Mouse (Mus musculus) E14TG2a.4 (cell line): ENCODE measurements at regions not wholly inside any gene's neighbourhood (a gene's known extent, or its start where the extent isn't known, plus 50 kb on each side); places are given as distances from the start of the nearest gene placed in this dataset.

Experiments used
- H3K27me3 ChIP-seq: 2 replicates; pipeline ENCODE4 v1.6.1; 2014; ENCODE audit warnings: low read length, control low read depth; ENCODE audit not compliant: insufficient read depth
- H3K36me3 ChIP-seq: 2 replicates; pipeline ENCODE4 v1.6.1; 2014; ENCODE audit warnings: low read length, control low read depth; ENCODE audit not compliant: insufficient read depth
- H3K4me1 ChIP-seq: replicated peaks from 2 replicates; pipeline ENCODE4 v1.6.1; 2014; ENCODE audit warnings: low read depth, low read length, control low read depth
- H3K4me3 ChIP-seq: replicated peaks from 2 replicates; pipeline ENCODE4 v1.5.1; 2014; ENCODE audit warnings: mild to moderate bottlenecking, low read length
- H3K9me3 ChIP-seq: 2 replicates; pipeline ENCODE4 v1.6.1; 2014; ENCODE audit warnings: low read length, control low read depth
- CTCF ChIP-seq: conservative IDR thresholded peaks from 2 replicates; pipeline ENCODE4 v1.5.1; 2014; ENCODE audit warnings: low read length
- NANOG ChIP-seq: IDR thresholded peaks from 2 replicates; pipeline ENCODE4 v1.6.1; 2014; ENCODE audit warnings: borderline replicate concordance, low read length, mixed read lengths
- POU5F1 ChIP-seq: IDR thresholded peaks from 2 replicates; pipeline ENCODE4 v1.6.1; 2014; ENCODE audit warnings: low read length, borderline replicate concordance

DNA sequence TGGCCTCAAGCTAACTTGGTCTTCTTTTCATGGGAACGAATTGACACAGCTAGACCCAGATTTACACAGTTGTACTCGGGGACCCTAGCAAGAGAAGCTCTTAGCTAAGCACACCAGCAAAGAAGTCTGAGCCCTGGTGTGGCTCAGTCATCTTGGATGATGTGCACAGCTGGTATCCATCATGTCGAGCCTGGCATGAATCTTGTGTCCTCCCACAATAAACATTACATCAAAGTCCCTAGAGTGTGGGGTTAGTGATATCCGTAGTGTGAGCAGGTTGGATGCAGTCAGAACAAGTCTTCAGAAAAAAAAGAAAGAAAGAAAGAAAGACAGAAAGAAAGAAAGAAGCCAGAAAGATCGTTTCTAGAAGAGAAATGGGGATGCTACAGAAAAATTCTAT is 52.1 kb upstream of the Hmcn1 start:
- Histone ChIP-seq H3K9me3 (no peaks in the 10 kb centered on the region), H3K36me3 (no peaks in the 10 kb centered on the region), H3K4me3 (no peak overlapping the region), H3K4me1 (peaks cover 9% of the 10 kb centered on the region), H3K27me3 (no peaks in the 10 kb centered on the region)
- TF ChIP-seq NANOG = no peak
- no peak for TF ChIP-seq CTCF
- no peak for TF ChIP-seq POU5F1

DNA sequence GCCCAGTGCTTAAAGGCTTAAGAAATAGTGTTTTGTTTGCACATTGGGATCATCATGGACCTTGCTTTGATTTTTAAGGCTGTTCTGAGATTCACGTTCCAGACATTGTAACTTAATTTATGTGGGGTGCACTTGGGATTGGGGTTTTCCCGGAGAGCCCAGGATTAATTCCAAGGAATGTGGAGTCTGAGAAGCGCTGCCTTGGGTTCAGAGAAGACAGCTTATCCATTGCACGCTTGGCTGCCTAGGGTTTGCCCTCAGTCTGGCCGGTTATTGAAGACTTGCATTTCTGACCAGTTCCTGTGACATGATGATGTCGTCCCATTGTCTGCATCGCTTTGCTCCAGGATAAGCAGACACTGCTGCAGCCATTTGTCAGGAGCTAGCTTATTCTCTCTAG is 53.4 kb upstream of the Hmcn1 start:
- Histone ChIP-seq H3K27me3 (no peaks in the 10 kb centered on the region), H3K4me1 (no peaks in the 10 kb centered on the region), H3K4me3 (no peak overlapping the region)

DNA sequence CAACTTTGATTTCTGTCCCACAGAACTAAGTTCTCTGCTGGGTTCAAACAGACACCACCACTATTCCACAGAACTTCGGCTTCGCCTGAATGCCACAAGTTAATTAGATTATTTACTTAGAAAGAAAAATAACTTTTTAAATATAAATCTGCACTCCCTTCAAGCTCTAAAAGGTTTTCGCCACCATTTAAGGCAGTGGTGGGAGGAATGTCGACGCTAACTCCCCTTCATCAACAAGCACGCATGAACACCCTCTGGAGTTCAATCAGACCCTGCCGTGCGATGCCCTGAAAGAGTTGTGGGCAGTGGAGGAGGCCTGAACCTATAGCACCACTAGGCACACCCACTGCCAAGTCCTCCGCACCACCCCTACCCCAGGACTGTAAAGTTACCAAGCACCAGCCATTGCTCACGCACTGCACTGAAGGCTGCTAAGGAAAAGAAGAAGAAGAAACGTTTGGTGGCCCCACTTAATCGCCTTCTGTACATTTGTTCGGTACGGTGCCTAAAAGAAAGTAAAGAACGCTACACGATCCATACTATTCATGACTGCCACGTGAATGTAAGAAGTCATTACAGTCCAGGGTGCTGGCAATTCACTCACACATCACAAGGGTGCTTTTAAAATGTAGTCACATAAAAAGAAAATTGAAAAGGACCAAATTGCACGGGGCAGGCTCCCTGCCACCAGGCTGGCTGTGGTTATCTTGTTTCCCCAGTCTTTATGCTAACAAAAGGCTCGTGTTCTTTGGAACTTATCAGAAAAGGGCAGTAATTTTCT is 56.7 kb upstream of the Hmcn1 start:
- no peaks in the 10 kb centered on the region for H3K36me3 ChIP-seq
- H3K9me3 ChIP-seq = no peaks in the 10 kb centered on the region
- no peaks in the 10 kb centered on the region; the same call in 1 of the 2 replicates for H3K4me1 ChIP-seq
- H3K4me3 ChIP-seq = no peak overlapping the region
- TF ChIP-seq NANOG (no peak), POU5F1 (no peak)
- no peaks in the 10 kb centered on the region for H3K27me3 ChIP-seq

More for the DNA sequence above, 53.4 kb upstream of the Hmcn1 start:
- Histone ChIP-seq H3K9me3 (no peaks in the 10 kb centered on the region), H3K36me3 (no peaks in the 10 kb centered on the region)
- TF ChIP-seq NANOG (no peak), CTCF (no peak), POU5F1 (no peak)

DNA sequence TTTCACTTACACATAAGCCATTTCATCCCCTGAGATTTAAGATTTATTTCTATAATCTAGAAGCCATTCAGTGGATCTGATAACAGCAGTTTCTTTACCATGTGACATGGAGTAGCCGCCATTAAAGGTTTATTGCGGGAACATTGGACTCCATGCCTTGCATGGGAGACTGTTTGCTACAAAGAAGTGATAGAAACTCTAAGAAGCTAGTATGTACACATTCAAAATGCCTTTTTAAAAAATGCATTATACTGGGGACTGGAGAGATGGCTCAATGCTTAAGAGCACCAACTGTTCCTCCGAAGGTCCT is 57.2 kb upstream of the Hmcn1 start:
- TF ChIP-seq POU5F1 (no peak), CTCF (no peak), NANOG (no peak)
- peaks cover 2% of the 10 kb centered on the region; the same call in 1 of the 2 replicates for H3K4me1 ChIP-seq
- no peak overlapping the region for H3K4me3 ChIP-seq
- H3K9me3 ChIP-seq = no peaks in the 10 kb centered on the region
- H3K27me3 ChIP-seq = no peaks in the 10 kb centered on the region
- no peaks in the 10 kb centered on the region for H3K36me3 ChIP-seq

DNA sequence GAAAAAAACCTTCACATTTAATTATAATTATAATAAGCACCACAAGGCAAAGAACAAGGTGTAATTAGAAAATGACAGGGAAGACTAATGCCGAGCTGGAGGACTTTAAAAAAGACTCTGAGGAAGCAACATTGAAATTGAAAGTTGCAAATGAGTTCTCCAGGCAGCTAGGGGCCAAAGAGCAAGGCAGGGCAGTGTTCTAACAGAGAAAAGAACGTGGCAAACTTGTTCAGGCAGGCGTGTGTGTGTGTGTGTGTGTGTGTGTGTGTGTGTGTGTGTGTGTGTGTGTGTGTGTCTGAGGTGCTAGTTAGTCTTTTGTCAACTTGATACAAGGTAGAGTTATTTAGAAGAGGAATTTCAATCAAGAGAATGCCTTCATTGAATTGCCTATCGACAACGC is 60.0 kb upstream of the Hmcn1 start:
- no peaks in the 10 kb centered on the region for H3K27me3 ChIP-seq
- H3K4me3 ChIP-seq = no peak overlapping the region
- H3K36me3 ChIP-seq = no peaks in the 10 kb centered on the region
- TF ChIP-seq CTCF (no peak), POU5F1 (no peak), NANOG (no peak)
- H3K4me1 ChIP-seq = peaks cover 7% of the 10 kb centered on the region; the same call in 1 of the 2 replicates
- H3K9me3 ChIP-seq = no peaks in the 10 kb centered on the region

DNA sequence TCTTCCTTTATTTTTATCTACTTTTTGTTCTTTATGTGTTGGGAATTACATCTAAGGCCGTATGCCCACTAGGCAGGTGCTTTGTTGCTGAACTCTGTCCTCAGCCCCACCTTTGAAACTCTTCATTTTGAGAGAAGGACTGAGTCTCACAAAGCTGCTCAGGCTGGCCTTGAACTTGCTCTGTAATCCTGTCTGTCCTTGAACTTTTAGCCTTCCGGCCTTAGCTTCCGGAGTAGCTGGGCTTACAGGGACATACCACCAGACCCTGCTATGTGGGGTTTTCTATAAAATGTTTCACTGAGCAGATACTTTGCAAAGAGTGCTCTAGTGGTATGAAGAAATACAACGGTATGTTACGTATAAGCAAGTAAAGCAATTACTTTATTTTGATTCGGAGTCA is 62.2 kb upstream of the Hmcn1 start:
- no peak overlapping the region for H3K4me3 ChIP-seq
- no peak for TF ChIP-seq POU5F1
- TF ChIP-seq CTCF = no peak
- TF ChIP-seq NANOG = no peak
- no peaks in the 10 kb centered on the region for H3K27me3 ChIP-seq

DNA sequence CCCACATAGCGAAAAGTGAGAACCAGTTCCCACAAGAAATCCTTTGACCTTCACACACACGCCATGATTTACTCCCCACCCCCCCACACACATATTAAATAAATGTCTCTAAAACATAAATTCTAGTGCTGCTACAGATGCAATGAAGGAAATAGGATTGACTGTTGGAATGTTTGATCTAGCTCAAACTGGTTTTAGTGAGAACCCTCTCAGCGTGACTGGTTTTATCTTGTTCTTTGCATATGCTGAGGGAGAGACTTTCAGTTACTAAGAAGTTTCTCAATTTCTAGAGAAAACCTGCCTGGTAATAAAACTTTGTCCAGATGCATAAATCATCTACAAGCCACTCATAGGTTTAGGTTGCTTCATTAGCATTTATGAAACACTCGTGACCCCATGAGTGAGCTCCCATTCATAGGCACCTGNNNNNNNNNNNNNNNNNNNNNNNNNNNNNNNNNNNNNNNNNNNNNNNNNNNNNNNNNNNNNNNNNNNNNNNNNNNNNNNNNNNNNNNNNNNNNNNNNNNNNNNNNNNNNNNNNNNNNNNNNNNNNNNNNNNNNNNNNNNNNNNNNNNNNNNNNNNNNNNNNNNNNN is 66.4 kb upstream of the Hmcn1 start:
- H3K27me3 ChIP-seq = no peaks in the 10 kb centered on the region
- H3K4me3 ChIP-seq = no peak overlapping the region
- H3K36me3 ChIP-seq = no peaks in the 10 kb centered on the region
- H3K4me1 ChIP-seq = peaks cover 7% of the 10 kb centered on the region; the same call in 1 of the 2 replicates
- H3K9me3 ChIP-seq = no peaks in the 10 kb centered on the region
- TF ChIP-seq CTCF = no peak
- no peak for TF ChIP-seq POU5F1
- no peak for TF ChIP-seq NANOG

More for the DNA sequence above, 62.2 kb upstream of the Hmcn1 start:
- Histone ChIP-seq H3K36me3 (no peaks in the 10 kb centered on the region), H3K9me3 (no peaks in the 10 kb centered on the region), H3K4me1 (peaks cover 7% of the 10 kb centered on the region; the same call in 1 of the 2 replicates)

DNA sequence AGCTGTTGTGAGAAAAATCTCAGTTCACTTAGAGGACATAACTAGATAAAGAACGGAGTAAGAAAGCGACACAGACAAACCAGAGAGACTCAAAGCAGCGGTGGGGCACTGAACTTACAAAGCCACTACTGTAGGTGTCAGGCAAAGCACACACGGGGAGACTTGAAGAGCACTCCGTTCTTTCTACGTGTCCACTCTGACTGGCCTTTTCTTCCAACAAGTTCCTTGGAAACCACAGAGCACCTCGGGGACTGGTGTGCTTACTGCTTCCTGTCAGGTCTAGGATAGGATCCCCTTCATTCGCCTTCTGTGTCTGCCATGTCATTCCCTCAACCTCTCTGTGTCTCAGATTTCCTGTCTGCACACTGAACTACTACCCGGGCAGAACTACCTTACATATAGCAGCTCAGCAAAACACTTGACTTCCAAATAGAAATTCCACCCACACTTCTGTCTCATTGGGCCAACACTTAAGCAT is 71.9 kb upstream of the Hmcn1 start:
- TF ChIP-seq CTCF = no peak
- no peak for TF ChIP-seq NANOG
- TF ChIP-seq POU5F1 = no peak
- no peak overlapping the region for H3K4me3 ChIP-seq
- no peaks in the 10 kb centered on the region for H3K36me3 ChIP-seq
- no peaks in the 10 kb centered on the region for H3K4me1 ChIP-seq
- H3K9me3 ChIP-seq = no peaks in the 10 kb centered on the region
- H3K27me3 ChIP-seq = no peaks in the 10 kb centered on the region
